ENCODE assay signal across 24 mouse cellular contexts in the genomic region with DNA sequence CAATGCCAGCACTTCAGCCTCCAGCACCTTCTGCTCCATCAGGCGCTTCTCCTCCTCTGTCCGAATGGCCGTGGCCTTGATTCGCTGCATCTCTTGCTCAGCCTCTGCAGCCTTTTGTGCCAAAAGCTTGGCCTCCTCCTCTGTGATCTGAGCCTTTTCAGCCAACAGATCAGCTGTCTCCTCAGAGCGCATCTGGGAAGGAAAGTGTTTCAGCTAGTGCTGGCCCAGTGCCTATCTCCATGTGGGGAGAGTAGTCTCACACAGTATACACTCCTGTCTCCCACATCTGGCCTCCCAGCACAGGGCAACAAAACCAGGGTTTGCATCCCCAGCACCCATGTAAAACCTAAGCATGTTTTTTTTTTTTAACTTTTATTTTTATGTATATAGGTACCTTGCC. TPM values are rescaled to one million over a fixed set of nuclear protein-coding genes. Genes with fewer than 3 reads are reported as not detected.
"Had no signal": no experiment of that assay in that cellular context is flagged by ENCODE, and none has a peak within 500 bp of the region (broad histone marks: within the 10 kb centered on the region; RNA-seq: fewer than 3 reads in every experiment).

No protein-coding gene starts in this region.

- H3K9me3 ChIP-seq: kidney, embryonic 15.5 days; limb, embryonic 13.5 days; liver, embryonic 12.5 days; liver, embryonic 15.5 days; lung, embryonic 15.5 days had no signal

- H3K4me1 ChIP-seq: limb, embryonic 13.5 days; liver, embryonic 12.5 days; liver, embryonic 15.5 days; lung, embryonic 15.5 days had no signal

- H3K4me3 ChIP-seq: kidney, embryonic 15.5 days; left cerebral cortex, adult 2 months; limb, embryonic 13.5 days; liver, embryonic 12.5 days; liver, embryonic 15.5 days; lung, embryonic 15.5 days had no signal

- DNase-seq: kidney, adult 11 months; kidney, adult 8-10 months; kidney, postnatal 10 days; kidney, postnatal 36 days; layer of hippocampus, postnatal 36 days; left cerebral cortex, postnatal 4 days; liver; lung, adult 18-20 months; lung, postnatal 10 days; lung, postnatal 36 days; midbrain, embryonic 14.5 days; right cerebral cortex, adult 18-20 months; right cerebral cortex, postnatal 14 days; right cerebral cortex, postnatal 4 days; thymus, adult 18-20 months; thymus, postnatal 36 days had no signal

- ATAC-seq: liver, embryonic 12.5 days had no signal

- H3K27ac ChIP-seq: kidney, embryonic 15.5 days; left cerebral cortex, adult 2 months; limb, embryonic 13.5 days; liver, embryonic 12.5 days; liver, embryonic 15.5 days; lung, embryonic 15.5 days; stomach, postnatal 0 days had no signal

- H3K27me3 ChIP-seq: kidney, embryonic 15.5 days; limb, embryonic 13.5 days; liver, embryonic 12.5 days; liver, embryonic 15.5 days; lung, embryonic 15.5 days had no signal

RNA-seq across cellular contexts. Expression of a gene that starts 43.1 kb away (rescaled TPM):
- total RNA-seq: megakaryocyte-erythroid progenitor cell, adult 5-6 weeks had no signal
- polyA plus RNA-seq: lung, embryonic 15.5 days had no signal
